Mouse (Mus musculus): Measurements from ENCODE around the gene Gm49322. TPM values are rescaled to one million over a fixed set of nuclear protein-coding genes. Genes with fewer than 3 reads are reported as not detected.
"Not testable (repeated sequence)": the region's sequence is repeated elsewhere in the genome, so short reads cannot be mapped to it uniquely, and the experiment has no call there.

The Gm49322 gene
- polyA plus RNA-seq, 3 experiments from 2014 or later = 5.3 to 8.4 (median 8.3) TPM

GRCm38 (mm10) chr10:80613821-80614220, 8.0 kb downstream of the Gm49322 start:
- ATAC-seq = no peak

- no peak for ATAC-seq
These were observed 8.5 kb downstream of the Gm49322 start for GRCm38 (mm10) chr10:80614351-80614750.

GRCm38 (mm10) chr10:80618181-80618580, 12.4 kb downstream of the Gm49322 start:
- ATAC-seq = peak; percentile 67

GRCm38 (mm10) chr10:80619465-80620244, 13.8 kb downstream of the Gm49322 start:
- ATAC-seq = no peak

DNA sequence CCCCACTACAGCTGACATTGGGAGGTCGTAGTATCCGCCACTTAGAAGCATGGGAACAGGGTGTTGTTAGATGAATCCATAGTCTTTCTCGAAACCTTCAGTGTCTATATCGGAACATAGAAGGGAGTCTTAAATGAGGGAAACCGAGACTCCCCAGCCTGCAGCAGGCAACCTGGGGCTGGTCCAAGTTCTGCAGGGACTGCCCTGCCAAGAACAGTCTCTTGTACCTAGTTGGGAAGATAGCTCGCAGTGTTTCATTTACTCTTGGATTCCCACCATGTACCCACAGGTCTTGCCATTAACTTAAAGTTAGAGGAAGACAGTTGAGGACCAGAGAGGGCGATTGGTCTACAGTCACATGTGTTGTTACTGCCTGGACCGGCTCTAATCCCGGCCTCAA, 14.5 kb downstream of the Gm49322 start:
- ATAC-seq = no peak

GRCm38 (mm10) chr10:80620796-80621689, 15.2 kb downstream of the Gm49322 start:
- ATAC-seq = no peak

DNA sequence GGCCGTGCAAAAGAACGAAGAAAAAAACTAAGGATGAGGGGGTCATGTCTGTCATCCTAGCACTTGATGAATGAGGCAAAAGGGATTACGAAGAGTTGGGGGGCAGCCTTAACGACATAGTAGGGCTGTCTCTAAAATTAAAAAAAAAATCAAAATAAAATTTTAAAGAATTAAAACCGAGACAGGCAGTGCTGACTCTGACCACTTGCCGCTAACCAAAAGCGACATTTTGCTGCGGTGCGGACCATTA, 15.8 kb downstream of the Gm49322 start:
- ATAC-seq = no peak

GRCm38 (mm10) chr10:80621940-80622660, 16.3 kb downstream of the Gm49322 start:
- peak; percentile 78 for ATAC-seq

DNA sequence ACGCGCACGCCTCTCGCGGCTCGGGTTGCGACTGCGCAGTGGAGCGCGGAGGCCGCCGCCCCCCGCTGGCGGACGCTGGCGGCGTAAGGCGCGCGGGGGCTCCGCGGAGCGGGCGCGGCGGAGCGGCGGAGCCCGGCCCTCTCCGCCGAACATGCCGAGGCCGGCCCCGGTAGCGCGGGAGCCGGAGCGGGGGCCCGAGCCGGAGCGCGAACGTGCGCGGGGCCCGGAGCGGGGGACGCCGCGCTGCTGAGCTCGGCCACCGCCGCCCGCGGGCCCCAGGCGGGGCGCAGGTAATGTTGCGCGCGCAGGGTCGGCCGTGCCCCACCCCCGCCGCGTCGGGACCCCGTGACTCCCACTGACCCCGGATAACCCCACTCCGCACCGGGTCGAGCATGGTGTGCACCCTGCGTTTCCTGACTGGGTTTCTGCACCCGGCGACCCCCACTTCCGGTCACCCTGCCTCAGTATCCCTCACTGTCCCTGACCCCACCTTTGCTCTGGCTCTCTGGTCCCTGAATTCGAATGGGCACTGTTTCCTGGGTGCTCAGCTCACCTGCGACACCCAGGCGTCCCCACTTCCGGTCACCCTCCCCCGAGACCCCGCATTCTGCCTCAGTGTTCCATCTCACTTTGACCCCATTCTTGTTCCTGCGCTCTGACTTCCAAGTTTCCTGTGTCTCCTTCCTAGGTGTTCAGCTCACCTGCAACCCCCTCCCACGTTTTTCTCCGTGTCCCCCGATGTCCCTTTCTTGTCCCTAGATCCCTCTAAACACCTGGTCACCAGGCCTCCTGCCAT, 17.0 kb downstream of the Gm49322 start, which contains the start of gene Csnk1g2:
Gene Csnk1g2, plus strand, starts transcription at position 178 of the 796 bp plus-strand sequence.
- ATAC-seq = no peak

DNA sequence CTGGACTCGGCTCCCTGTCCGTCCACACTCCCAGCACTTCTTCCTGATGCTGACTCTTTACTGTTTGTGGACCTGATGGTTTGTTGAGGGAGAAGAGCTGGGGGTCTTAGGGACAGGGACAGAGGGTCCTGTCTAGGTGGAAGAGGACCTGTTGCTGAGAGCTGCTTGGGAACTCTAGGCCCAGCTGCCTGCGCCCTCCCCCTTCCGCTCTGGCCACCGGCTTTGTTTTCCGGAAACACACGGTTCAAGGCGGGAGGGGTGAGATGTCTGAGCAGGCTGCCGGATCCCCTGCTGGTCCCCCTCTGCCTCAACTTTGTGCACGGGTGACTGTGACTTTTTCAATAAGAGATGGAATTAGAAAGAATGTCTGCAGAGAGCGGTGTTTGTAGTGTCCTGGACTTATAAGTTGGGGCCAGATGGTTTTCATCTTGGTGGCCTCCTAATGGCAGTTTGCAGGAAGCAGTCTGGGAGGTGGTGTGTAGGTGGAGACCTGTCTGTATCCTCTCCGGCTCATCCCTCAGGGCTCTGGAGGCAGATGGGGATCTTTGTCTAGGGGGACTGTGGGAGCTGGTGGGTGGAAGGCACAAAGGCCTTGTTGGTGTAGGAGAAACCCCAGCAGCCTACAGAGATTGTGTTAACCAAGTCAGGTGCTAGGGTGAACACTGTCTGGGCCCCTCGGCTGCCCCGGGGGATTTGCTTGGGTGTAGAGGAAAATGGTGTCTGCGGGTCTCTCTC, 17.8 kb downstream of the Gm49322 start:
- peak; percentile 17 for ATAC-seq

- ATAC-seq = no peak
These were observed 19.9 kb downstream of the Gm49322 start for GRCm38 (mm10) chr10:80625764-80626163.

- ATAC-seq = no peak
These were observed 21.9 kb downstream of the Gm49322 start for GRCm38 (mm10) chr10:80627685-80628084.

DNA sequence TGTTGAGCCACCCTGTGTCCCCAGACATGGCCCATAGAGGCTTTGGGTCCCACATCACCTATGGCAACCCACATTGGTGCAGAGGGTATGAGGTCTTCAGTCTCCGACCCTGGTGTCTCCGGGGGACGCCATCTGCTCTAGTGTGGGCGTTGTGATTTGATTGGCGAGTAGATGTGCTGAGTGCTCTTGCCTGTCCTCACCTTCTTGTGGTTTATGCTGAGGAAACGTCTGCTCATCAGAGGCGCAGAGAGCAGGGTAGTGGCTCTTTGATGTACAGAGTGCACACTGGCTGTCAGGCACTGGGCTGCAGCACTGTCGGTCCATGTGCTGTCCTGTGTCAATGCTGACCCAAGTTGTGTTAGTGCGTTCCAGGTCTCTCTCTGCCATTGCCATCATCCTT, 23.1 kb downstream of the Gm49322 start:
- peak; percentile 78 for ATAC-seq

- no peak for ATAC-seq
These were observed 29.5 kb downstream of the Gm49322 start for GRCm38 (mm10) chr10:80635345-80635744.

DNA sequence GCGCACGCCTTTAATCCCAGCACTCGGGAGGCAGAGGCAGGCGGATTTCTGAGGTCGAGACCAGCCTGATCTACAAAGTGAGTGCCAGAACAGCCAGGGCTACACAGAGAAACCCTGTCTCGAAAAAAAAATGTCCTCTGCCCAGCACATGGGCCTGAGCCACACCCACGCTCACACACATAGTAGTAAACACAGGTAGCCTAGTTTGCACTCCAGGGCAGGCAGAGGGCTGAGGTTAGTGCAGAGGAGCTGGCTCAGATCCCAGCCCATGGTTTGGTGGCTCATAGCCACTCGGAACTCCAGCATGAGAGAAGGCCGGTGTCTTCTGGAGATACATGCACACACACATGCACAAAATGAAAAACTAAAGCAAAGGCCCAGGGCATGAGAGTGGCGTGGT, 41.1 kb downstream of the Gm49322 start:
- ATAC-seq = no peak

DNA sequence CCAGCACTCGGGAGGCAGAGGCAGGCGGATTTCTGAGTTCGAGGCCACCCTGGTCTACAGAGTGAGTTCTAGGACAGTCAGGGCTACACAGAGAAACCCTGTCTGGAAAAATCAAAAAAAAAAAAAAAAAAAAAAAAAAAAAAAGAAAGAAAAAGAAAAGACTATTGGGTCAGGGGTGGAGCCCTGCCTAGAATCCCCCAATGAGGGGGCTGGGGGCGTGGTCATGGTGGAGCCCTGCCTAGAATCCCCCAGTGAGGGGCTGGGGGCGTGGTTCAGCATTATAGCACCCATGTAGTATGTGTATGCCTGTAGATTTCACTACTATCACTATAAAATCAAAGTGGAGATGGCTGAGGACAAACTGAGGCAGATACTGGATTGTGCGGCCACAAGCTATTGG, 44.1 kb downstream of the Gm49322 start:
- ATAC-seq = not testable (repeated sequence)

GRCm38 (mm10) chr10:80650392-80650791, 44.6 kb downstream of the Gm49322 start:
- ATAC-seq = no peak

GRCm38 (mm10) chr10:80653156-80653720, 47.4 kb downstream of the Gm49322 start:
- ATAC-seq = no peak

DNA sequence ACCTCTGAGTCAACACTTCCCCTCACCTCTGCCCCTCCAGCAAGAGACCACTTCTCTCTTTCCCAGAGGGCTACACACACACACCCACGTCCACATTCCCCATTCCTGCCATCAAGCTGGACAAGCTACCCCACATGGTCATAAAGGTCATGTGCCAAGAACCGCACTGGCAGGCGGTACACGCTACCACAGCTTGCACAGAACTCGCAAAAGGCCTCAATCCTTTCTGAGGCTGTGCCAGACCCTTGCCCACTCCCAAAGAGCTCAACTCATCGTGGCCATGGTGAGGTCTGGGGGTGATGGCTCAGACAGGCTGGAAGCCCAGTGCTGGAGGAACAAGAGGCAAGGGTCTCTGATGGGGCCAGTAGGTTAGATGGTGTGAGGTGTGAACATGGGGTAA, 49.0 kb downstream of the Gm49322 start:
- ATAC-seq = no peak

- no peak for ATAC-seq
These were observed 49.7 kb downstream of the Gm49322 start for GRCm38 (mm10) chr10:80655406-80656129.
